Mouse (Mus musculus): Measurements from ENCODE around the gene Cep63. TPM values are rescaled to one million over a fixed set of nuclear protein-coding genes. Genes with fewer than 3 reads are reported as not detected.

Cep63 gene
- polyA plus RNA-seq, 1 experiment from 2014 or later: 42.9 TPM

DNA sequence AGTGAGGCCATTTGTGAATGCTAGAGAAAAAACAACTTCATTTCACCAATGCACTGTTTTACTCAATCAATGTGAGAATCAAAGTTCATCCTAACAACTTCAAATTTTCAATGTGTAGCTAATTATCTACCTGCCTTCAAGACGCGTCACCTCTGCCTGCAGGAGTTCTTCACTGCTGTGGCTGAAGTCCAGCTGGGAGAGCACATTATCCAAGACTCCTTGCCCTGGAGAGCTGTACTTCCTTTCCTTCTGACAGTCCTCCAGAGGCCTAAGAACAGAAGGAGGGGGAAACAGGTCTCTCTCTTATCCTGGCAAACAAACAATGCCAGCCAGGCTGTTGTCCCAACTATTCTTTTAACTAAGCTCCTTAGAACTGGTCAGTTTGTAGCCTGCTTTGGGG, 25.1 kb downstream of the Cep63 start:
- H3K9me3 ChIP-seq (ENCODE audit: control insufficient read depth, low read length): no peaks in the 10 kb centered on the region
- H3K4me2 ChIP-seq (ENCODE audit: low read length): no peak overlapping the region
- 84% methylated on average over 2 of the region's 2 CpGs for WGBS
- ATAC-seq (ENCODE audit: insufficient number of reproducible peaks, insufficient read depth, low FRiP score, low read depth): no peak
- no peak overlapping the region for H3K4me3 ChIP-seq (ENCODE audit: control insufficient read depth in 1 of 2, insufficient read depth in 1 of 2, low read depth in 1 of 2, low read length in 2 of 2)
- H3K27me3 ChIP-seq (ENCODE audit: control insufficient read depth, insufficient read depth, low read length): no peaks in the 10 kb centered on the region
- H3K36me3 ChIP-seq (ENCODE audit: control insufficient read depth, insufficient read depth, low read length): peaks cover 52% of the 10 kb centered on the region
- H3K4me1 ChIP-seq (ENCODE audit: control insufficient read depth in 2 of 2, insufficient read depth in 2 of 2, low read length in 2 of 2): no peaks in the 10 kb centered on the region
- H3K9ac ChIP-seq (ENCODE audit: low read length): no peak overlapping the region
- peak overlapping the region in 1 of 2 experiments; percentile 39; a peak in 1 of 4 replicates for H3K27ac ChIP-seq (replicated peaks in 1 of 2; ENCODE audit: control insufficient read depth in 1 of 2, insufficient read depth in 1 of 2, low read depth in 2 of 2, low read length in 2 of 2)

DNA sequence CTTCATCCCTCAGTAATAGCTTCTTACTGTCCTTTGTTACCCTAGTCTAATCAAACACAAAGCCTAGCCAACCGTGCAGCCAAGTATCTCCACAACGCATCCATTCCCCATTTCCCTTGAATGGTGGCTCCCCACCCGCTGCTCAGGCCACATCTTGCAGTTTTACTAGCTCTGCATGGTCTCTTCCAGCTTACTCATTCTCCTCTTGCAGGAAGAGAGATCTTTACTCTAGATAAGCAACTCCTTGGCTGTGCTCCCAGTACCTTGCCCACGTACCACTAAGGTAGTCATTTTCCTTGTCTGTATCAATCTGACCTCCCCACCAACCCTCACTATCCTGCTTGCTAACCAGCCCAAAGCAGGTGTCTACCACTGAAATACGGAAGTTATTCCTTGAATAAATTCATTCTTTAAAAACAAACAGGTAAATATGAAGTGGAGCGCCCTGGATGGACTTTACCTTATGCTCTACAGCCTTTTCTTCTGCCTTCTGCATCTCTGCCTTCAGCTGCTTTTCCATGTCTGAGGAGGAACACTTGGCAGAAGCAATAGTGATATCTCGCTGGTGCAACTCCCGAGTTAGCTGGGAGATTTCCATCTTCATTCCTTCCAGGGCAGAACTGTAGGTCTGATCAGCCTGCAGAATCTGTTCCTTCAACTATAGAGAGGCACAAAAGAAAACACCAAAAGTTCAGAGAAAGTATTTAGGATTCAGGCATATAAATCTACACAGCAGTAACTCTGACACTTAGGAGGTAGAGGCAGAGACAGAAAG, 30.5 kb downstream of the Cep63 start:
- Histone ChIP-seq H3K4me2 (ENCODE audit: low read length) (no peak overlapping the region), H3K27ac (replicated peaks in 1 of 2; ENCODE audit: control insufficient read depth in 1 of 2, insufficient read depth in 1 of 2, low read depth in 2 of 2, low read length in 2 of 2) (no peak overlapping the region), H3K27me3 (ENCODE audit: control insufficient read depth, insufficient read depth, low read length) (no peaks in the 10 kb centered on the region), H3K4me1 (ENCODE audit: control insufficient read depth in 2 of 2, insufficient read depth in 2 of 2, low read length in 2 of 2) (no peaks in the 10 kb centered on the region), H3K36me3 (ENCODE audit: control insufficient read depth, insufficient read depth, low read length) (peaks cover 69% of the 10 kb centered on the region), H3K9ac (ENCODE audit: low read length) (no peak overlapping the region), H3K9me3 (ENCODE audit: control insufficient read depth, low read length) (no peaks in the 10 kb centered on the region), H3K4me3 (ENCODE audit: control insufficient read depth in 1 of 2, insufficient read depth in 1 of 2, low read depth in 1 of 2, low read length in 2 of 2) (no peak overlapping the region)
- no peak for ATAC-seq (ENCODE audit: insufficient number of reproducible peaks, insufficient read depth, low FRiP score, low read depth)
- WGBS: 82% methylated on average over 8 of the region's 8 CpGs

DNA sequence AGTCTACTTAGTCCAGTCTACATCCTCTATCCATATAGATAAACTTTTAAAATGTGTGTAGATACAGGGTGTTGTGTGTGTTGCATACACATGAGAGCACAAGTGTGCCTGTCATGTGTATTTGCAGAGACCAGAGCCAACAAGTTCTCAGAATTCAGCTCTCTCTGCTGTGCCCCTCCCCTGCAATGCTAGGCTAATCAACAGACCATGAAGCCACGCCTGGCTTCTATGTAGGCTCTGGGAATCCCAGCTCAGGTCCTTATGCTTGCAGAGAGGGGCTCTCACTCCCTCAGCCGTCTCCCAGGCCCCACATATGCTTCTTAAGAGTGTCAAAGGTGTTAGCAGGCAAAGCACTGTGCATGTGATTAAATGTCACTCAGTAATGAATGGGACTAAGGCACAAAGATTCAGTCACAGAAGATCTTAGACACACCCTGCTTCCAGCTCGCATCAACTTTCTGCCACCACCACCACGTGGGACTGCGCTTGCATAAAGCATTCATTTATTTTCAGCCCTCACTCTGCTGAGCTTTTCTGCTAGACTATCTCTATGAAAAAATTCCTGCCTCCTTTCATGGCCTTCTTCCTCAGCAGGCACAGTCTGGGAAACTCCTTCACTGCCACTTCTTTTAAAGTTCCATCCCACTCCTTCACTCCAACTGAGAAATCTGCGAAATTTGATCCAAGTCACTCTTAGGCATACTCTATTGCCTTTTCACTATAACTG, 31.5 kb downstream of the Cep63 start:
- 63% methylated on average over 6 of the region's 6 CpGs for WGBS
- H3K27ac ChIP-seq (replicated peaks in 1 of 2; ENCODE audit: control insufficient read depth in 1 of 2, insufficient read depth in 1 of 2, low read depth in 2 of 2, low read length in 2 of 2): no peak overlapping the region
- no peak overlapping the region for H3K4me2 ChIP-seq (ENCODE audit: low read length)
- ATAC-seq (ENCODE audit: insufficient number of reproducible peaks, insufficient read depth, low FRiP score, low read depth): no peak
- no peaks in the 10 kb centered on the region for H3K9me3 ChIP-seq (ENCODE audit: control insufficient read depth, low read length)
- H3K36me3 ChIP-seq (ENCODE audit: control insufficient read depth, insufficient read depth, low read length): peaks cover 63% of the 10 kb centered on the region
- no peak overlapping the region for H3K9ac ChIP-seq (ENCODE audit: low read length)
- no peak overlapping the region for H3K4me3 ChIP-seq (ENCODE audit: control insufficient read depth in 1 of 2, insufficient read depth in 1 of 2, low read depth in 1 of 2, low read length in 2 of 2)
- no peaks in the 10 kb centered on the region for H3K27me3 ChIP-seq (ENCODE audit: control insufficient read depth, insufficient read depth, low read length)
- H3K4me1 ChIP-seq (ENCODE audit: control insufficient read depth in 2 of 2, insufficient read depth in 2 of 2, low read length in 2 of 2): no peaks in the 10 kb centered on the region

DNA sequence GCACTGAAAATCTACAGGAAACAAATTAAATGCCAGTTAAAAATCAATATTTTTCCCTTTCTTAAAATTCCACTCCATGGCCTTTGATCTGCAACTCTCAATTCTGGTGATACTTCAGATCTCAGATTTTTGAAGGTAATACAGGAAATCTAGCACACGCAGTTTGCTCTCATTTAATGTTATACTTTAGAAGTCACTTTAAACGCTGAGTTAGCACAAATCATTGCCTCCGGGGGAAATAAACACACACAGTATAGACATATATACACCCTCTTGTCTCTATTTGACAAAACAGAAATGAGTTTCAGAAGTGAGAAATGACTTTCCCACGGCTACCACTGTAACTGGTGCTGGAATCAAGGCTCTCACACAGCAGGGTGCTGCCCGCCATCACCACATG, 39.0 kb downstream of the Cep63 start:
- Histone ChIP-seq H3K4me3 (ENCODE audit: control insufficient read depth in 1 of 2, insufficient read depth in 1 of 2, low read depth in 1 of 2, low read length in 2 of 2) (no peak overlapping the region), H3K36me3 (ENCODE audit: control insufficient read depth, insufficient read depth, low read length) (peaks cover 60% of the 10 kb centered on the region), H3K9me3 (ENCODE audit: control insufficient read depth, low read length) (no peaks in the 10 kb centered on the region), H3K4me1 (ENCODE audit: control insufficient read depth in 2 of 2, insufficient read depth in 2 of 2, low read length in 2 of 2) (no peaks in the 10 kb centered on the region), H3K27ac (replicated peaks in 1 of 2; ENCODE audit: control insufficient read depth in 1 of 2, insufficient read depth in 1 of 2, low read depth in 2 of 2, low read length in 2 of 2) (no peak overlapping the region), H3K27me3 (ENCODE audit: control insufficient read depth, insufficient read depth, low read length) (no peaks in the 10 kb centered on the region), H3K4me2 (ENCODE audit: low read length) (no peak overlapping the region), H3K9ac (ENCODE audit: low read length) (no peak overlapping the region)
- no peak for ATAC-seq (ENCODE audit: insufficient number of reproducible peaks, insufficient read depth, low FRiP score, low read depth)
- 85% methylated on average over 5 of the region's 5 CpGs for WGBS

DNA sequence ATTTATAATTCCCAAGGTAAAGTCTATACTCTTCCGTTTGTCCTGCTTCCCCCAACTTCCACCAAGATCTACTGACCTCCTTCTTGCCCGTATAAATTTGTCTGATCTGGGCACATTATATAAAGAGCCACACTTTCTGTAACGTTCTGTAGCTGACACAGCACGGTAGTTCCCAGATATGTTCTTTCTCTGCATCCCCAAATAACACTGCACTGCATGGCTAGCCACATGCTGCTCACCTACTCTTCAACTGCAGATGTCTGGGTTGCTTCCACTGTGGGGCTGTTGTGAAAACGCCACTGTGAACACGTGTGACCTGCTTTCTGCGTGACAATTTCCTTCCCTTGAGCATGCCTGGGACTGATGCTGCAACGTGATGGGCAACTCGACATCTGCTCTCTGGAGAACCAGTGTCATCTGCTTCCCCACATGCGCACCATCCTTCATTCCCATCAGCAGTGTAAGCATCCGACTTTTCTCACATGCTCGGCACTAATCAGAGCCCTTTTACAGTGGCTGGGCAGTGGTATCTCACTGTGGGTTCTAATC, 44.3 kb downstream of the Cep63 start:
- Histone ChIP-seq H3K9ac (ENCODE audit: low read length) (no peak overlapping the region), H3K4me2 (ENCODE audit: low read length) (no peak overlapping the region), H3K4me3 (ENCODE audit: control insufficient read depth in 1 of 2, insufficient read depth in 1 of 2, low read depth in 1 of 2, low read length in 2 of 2) (no peak overlapping the region), H3K36me3 (ENCODE audit: control insufficient read depth, insufficient read depth, low read length) (peaks cover 32% of the 10 kb centered on the region), H3K4me1 (ENCODE audit: control insufficient read depth in 2 of 2, insufficient read depth in 2 of 2, low read length in 2 of 2) (peaks cover 0 to 2% of the 10 kb centered on the region in 2 experiments; a peak in 1 of 4 replicates), H3K27ac (replicated peaks in 1 of 2; ENCODE audit: control insufficient read depth in 1 of 2, insufficient read depth in 1 of 2, low read depth in 2 of 2, low read length in 2 of 2) (no peak overlapping the region), H3K27me3 (ENCODE audit: control insufficient read depth, insufficient read depth, low read length) (no peaks in the 10 kb centered on the region), H3K9me3 (ENCODE audit: control insufficient read depth, low read length) (no peaks in the 10 kb centered on the region)
- WGBS: 68% methylated on average over 12 of the region's 12 CpGs
- ATAC-seq (ENCODE audit: insufficient number of reproducible peaks, insufficient read depth, low FRiP score, low read depth): no peak

DNA sequence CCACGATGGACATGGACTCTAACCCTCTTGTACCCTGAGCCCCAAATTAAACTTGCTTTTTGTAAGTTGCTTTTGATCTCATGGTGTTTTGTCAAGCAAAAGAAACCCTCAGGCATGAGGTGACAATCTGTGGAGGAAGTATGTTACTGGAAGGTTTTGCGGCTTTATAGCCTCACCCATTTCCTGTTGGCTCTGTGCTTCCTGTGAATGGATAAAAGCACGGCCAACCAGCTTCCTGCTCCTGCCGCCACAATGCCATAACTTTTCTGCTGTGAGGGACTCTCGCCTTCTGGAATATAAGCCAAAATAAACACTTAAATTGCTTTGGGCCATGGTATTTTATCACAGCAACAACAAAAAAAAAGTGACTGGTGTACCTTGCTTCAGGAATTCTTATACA, 48.9 kb downstream of the Cep63 start:
- H3K27ac ChIP-seq (replicated peaks in 1 of 2; ENCODE audit: control insufficient read depth in 1 of 2, insufficient read depth in 1 of 2, low read depth in 2 of 2, low read length in 2 of 2): peak overlapping the region; percentile 55 to 77
- no peaks in the 10 kb centered on the region for H3K36me3 ChIP-seq (ENCODE audit: control insufficient read depth, insufficient read depth, low read length)
- H3K4me1 ChIP-seq (ENCODE audit: control insufficient read depth in 2 of 2, insufficient read depth in 2 of 2, low read length in 2 of 2): peaks cover 0 to 2% of the 10 kb centered on the region in 2 experiments; a peak in 1 of 4 replicates
- H3K4me3 ChIP-seq (ENCODE audit: control insufficient read depth in 1 of 2, insufficient read depth in 1 of 2, low read depth in 1 of 2, low read length in 2 of 2): no peak overlapping the region
- no peak overlapping the region for H3K4me2 ChIP-seq (ENCODE audit: low read length)
- no peak overlapping the region for H3K9ac ChIP-seq (ENCODE audit: low read length)
- H3K9me3 ChIP-seq (ENCODE audit: control insufficient read depth, low read length): no peaks in the 10 kb centered on the region
- ATAC-seq (ENCODE audit: insufficient number of reproducible peaks, insufficient read depth, low FRiP score, low read depth): no peak
- no peaks in the 10 kb centered on the region for H3K27me3 ChIP-seq (ENCODE audit: control insufficient read depth, insufficient read depth, low read length)
- WGBS: 60% methylated on average over 5 of the region's 5 CpGs

DNA sequence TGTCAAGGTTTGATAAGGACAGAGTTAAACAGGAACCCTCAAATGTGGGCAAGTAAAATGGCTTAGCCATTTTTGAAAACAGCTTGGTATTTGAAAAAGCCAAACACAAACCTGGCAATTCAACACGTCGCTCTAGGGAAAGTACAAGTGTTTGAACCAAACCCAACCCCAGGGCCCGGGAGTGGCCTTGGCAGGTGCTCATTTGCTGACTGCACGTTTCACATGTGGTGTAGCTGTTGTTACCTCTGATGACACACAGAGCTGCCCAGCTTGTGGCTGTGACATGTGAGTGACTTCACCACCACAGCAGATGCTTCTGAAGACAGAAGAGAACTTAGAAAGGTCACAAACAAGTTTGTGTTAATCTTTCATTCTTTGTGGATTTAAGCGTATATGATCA, 53.4 kb downstream of the Cep63 start:
- Histone ChIP-seq H3K9ac (ENCODE audit: low read length) (no peak overlapping the region), H3K4me3 (ENCODE audit: control insufficient read depth in 1 of 2, insufficient read depth in 1 of 2, low read depth in 1 of 2, low read length in 2 of 2) (no peak overlapping the region), H3K27me3 (ENCODE audit: control insufficient read depth, insufficient read depth, low read length) (no peaks in the 10 kb centered on the region), H3K27ac (replicated peaks in 1 of 2; ENCODE audit: control insufficient read depth in 1 of 2, insufficient read depth in 1 of 2, low read depth in 2 of 2, low read length in 2 of 2) (no peak overlapping the region), H3K4me2 (ENCODE audit: low read length) (no peak overlapping the region), H3K9me3 (ENCODE audit: control insufficient read depth, low read length) (no peaks in the 10 kb centered on the region), H3K36me3 (ENCODE audit: control insufficient read depth, insufficient read depth, low read length) (no peaks in the 10 kb centered on the region), H3K4me1 (ENCODE audit: control insufficient read depth in 2 of 2, insufficient read depth in 2 of 2, low read length in 2 of 2) (0 out of 4 replicates have a peak, but pooled peaks cover 0 to 2% of the 10 kb centered on the region in 2 experiments)
- 78% methylated on average over 5 of the region's 5 CpGs for WGBS
- no peak for ATAC-seq (ENCODE audit: insufficient number of reproducible peaks, insufficient read depth, low FRiP score, low read depth)

Measured in heart, embryonic 14.5 days (tissue).